Mouse (Mus musculus): ENCODE results near the gene Tpi1. TPM values are rescaled to one million over a fixed set of nuclear protein-coding genes. Genes with fewer than 3 reads are reported as not detected.

Tpi1 gene
- total and polyA plus RNA-seq, 2 experiments from 2014 or later = 515 to 525 TPM

GRCm38 (mm10) chr6:124809775-124810538 lies 4.1 kb downstream of the Tpi1 start:
- ATAC-seq (no peak), DNase-seq (ENCODE audit: low spot score) (no peak)
- no peaks in the 10 kb centered on the region for H3K9me3 ChIP-seq (ENCODE audit: low read length)
- peak overlapping the region; percentile 51 for H3K4me3 ChIP-seq (ENCODE audit: low read length)
- H3K9ac ChIP-seq (replicated peaks; ENCODE audit: low read length) = peak overlapping the region; percentile 54
- H3K27ac ChIP-seq = peak overlapping the region; percentile 78; the same call in 1 of the 2 replicates
- H3K4me2 ChIP-seq (ENCODE audit: low read depth, low read length) = peak overlapping the region; percentile 97
- TF ChIP-seq CTCF (IDR thresholded peaks at IDR 0.05; ENCODE audit: low read depth) = no peak
- peaks cover 26% of the 10 kb centered on the region for H3K4me1 ChIP-seq (ENCODE audit: insufficient read depth, low read length)
- no peaks in the 10 kb centered on the region for H3K27me3 ChIP-seq (ENCODE audit: insufficient read depth, low read length)
- WGBS = 46% methylated on average over 14 of the region's 14 CpGs
- no peaks in the 10 kb centered on the region for H3K36me3 ChIP-seq (ENCODE audit: insufficient read depth, low read length)

GRCm38 (mm10) chr6:124809052-124809774 lies 4.9 kb downstream of the Tpi1 start:
- peaks cover 23% of the 10 kb centered on the region for H3K4me1 ChIP-seq (ENCODE audit: insufficient read depth, low read length)
- ATAC-seq (peak; percentile 11), DNase-seq (ENCODE audit: low spot score) (peak; percentile 87)
- no peaks in the 10 kb centered on the region for H3K27me3 ChIP-seq (ENCODE audit: insufficient read depth, low read length)
- peak overlapping the region; percentile 78 for H3K27ac ChIP-seq
- H3K9ac ChIP-seq (replicated peaks; ENCODE audit: low read length) = peak overlapping the region; percentile 54
- H3K4me2 ChIP-seq (ENCODE audit: low read depth, low read length) = peak overlapping the region; percentile 97
- 1% methylated on average over 35 of the region's 35 CpGs for WGBS
- peak overlapping the region; percentile 51 for H3K4me3 ChIP-seq (ENCODE audit: low read length)
- H3K9me3 ChIP-seq (ENCODE audit: low read length) = no peaks in the 10 kb centered on the region
- no peaks in the 10 kb centered on the region for H3K36me3 ChIP-seq (ENCODE audit: insufficient read depth, low read length)
- TF ChIP-seq CTCF (IDR thresholded peaks at IDR 0.05; ENCODE audit: low read depth) = peak; percentile 86

- Histone ChIP-seq H3K9ac (replicated peaks; ENCODE audit: low read length) (peak within 1 kb of the TSS; percentile 54), H3K4me2 (ENCODE audit: low read depth, low read length) (peak within 1 kb of the TSS; percentile 97), H3K4me3 (ENCODE audit: low read length) (peak within 1 kb of the TSS; percentile 51), H3K36me3 (ENCODE audit: insufficient read depth, low read length) (no peaks in the 10 kb centered on the region), H3K4me1 (ENCODE audit: insufficient read depth, low read length) (peaks cover 22% of the 10 kb centered on the region), H3K27ac (peak within 1 kb of the TSS; percentile 78), H3K9me3 (ENCODE audit: low read length) (no peaks in the 10 kb centered on the region), H3K27me3 (ENCODE audit: insufficient read depth, low read length) (no peaks in the 10 kb centered on the region)
- WGBS = 5% methylated on average over 29 of the region's 29 CpGs
- TF ChIP-seq CTCF (IDR thresholded peaks at IDR 0.05; ENCODE audit: low read depth) = no peak
- DNase-seq (ENCODE audit: low spot score) = peak; percentile 75
- ATAC-seq = peak; percentile 36
These were observed 5.6 kb downstream of the Tpi1 start, which contains the start of gene Spsb2 for GRCm38 (mm10) chr6:124808358-124809012. TSS of gene Spsb2 (plus strand) at chr6:124808661.

GRCm38 (mm10) chr6:124807986-124808357 lies 6.1 kb downstream of the Tpi1 start:
- 83% methylated on average over 6 of the region's 6 CpGs for WGBS
- H3K9me3 ChIP-seq (ENCODE audit: low read length) = no peaks in the 10 kb centered on the region
- H3K36me3 ChIP-seq (ENCODE audit: insufficient read depth, low read length) = no peaks in the 10 kb centered on the region
- peak overlapping the region; percentile 51 for H3K4me3 ChIP-seq (ENCODE audit: low read length)
- no peak overlapping the region for H3K9ac ChIP-seq (replicated peaks; ENCODE audit: low read length)
- H3K4me2 ChIP-seq (ENCODE audit: low read depth, low read length) = peak overlapping the region; percentile 97
- peak overlapping the region; percentile 78 for H3K27ac ChIP-seq
- H3K27me3 ChIP-seq (ENCODE audit: insufficient read depth, low read length) = no peaks in the 10 kb centered on the region
- DNase-seq (ENCODE audit: low spot score) (no peak), ATAC-seq (no peak)
- no peak for TF ChIP-seq CTCF (IDR thresholded peaks at IDR 0.05; ENCODE audit: low read depth)
- H3K4me1 ChIP-seq (ENCODE audit: insufficient read depth, low read length) = peaks cover 21% of the 10 kb centered on the region

- no peak overlapping the region for H3K4me2 ChIP-seq (ENCODE audit: low read depth, low read length)
- H3K36me3 ChIP-seq (ENCODE audit: insufficient read depth, low read length) = no peaks in the 10 kb centered on the region
- WGBS = 89% methylated on average over 4 of the region's 4 CpGs
- no peaks in the 10 kb centered on the region for H3K27me3 ChIP-seq (ENCODE audit: insufficient read depth, low read length)
- H3K4me3 ChIP-seq (ENCODE audit: low read length) = no peak overlapping the region
- DNase-seq (ENCODE audit: low spot score) (no peak), ATAC-seq (no peak)
- H3K27ac ChIP-seq = no peak overlapping the region
- peaks cover 15% of the 10 kb centered on the region for H3K4me1 ChIP-seq (ENCODE audit: insufficient read depth, low read length)
- H3K9ac ChIP-seq (replicated peaks; ENCODE audit: low read length) = no peak overlapping the region
- TF ChIP-seq CTCF (IDR thresholded peaks at IDR 0.05; ENCODE audit: low read depth) = no peak
- no peaks in the 10 kb centered on the region for H3K9me3 ChIP-seq (ENCODE audit: low read length)
These were observed 6.7 kb downstream of the Tpi1 start for GRCm38 (mm10) chr6:124807366-124807765.

GRCm38 (mm10) chr6:124806446-124807140 lies 7.5 kb downstream of the Tpi1 start:
- no peak for ATAC-seq
- Histone ChIP-seq H3K4me3 (ENCODE audit: low read length) (peak overlapping the region; percentile 42), H3K9ac (replicated peaks; ENCODE audit: low read length) (0 out of 2 replicates have a peak overlapping the region, but pooled peaks have one; percentile 54)

More at GRCm38 (mm10) chr6:124806446-124807140, 7.5 kb downstream of the Tpi1 start:
- Histone ChIP-seq H3K4me1 (ENCODE audit: insufficient read depth, low read length) (peaks cover 13% of the 10 kb centered on the region), H3K27ac (peak overlapping the region; percentile 90), H3K36me3 (ENCODE audit: insufficient read depth, low read length) (no peaks in the 10 kb centered on the region), H3K4me2 (ENCODE audit: low read depth, low read length) (peak overlapping the region; percentile 69), H3K27me3 (ENCODE audit: insufficient read depth, low read length) (no peaks in the 10 kb centered on the region), H3K9me3 (ENCODE audit: low read length) (no peaks in the 10 kb centered on the region)
- DNase-seq (ENCODE audit: low spot score) = no peak
- no peak for TF ChIP-seq CTCF (IDR thresholded peaks at IDR 0.05; ENCODE audit: low read depth)
- 75% methylated on average over 7 of the region's 7 CpGs for WGBS

Data from hindbrain, postnatal 0 days (tissue).